Mouse (Mus musculus) fat pad, adult 2 months (tissue): ENCODE data around the gene A930009A15Rik.

Experiments
- DNase-seq: peaks from one replicate; pipeline ENCODE4 v3.0.0-alpha.2; 2011; ENCODE audit warnings: low read depth, low spot score; ENCODE audit errors: extremely low read depth

The A930009A15Rik gene

GRCm38 (mm10) chr10:115579494-115579893 is 9.7 kb downstream of the A930009A15Rik start:
- no peak for DNase-seq

- DNase-seq, result no peak
These were observed 12.2 kb downstream of the A930009A15Rik start for GRCm38 (mm10) chr10:115581971-115582370.

GRCm38 (mm10) chr10:115583071-115583470 is 13.3 kb downstream of the A930009A15Rik start:
- no peak for DNase-seq

GRCm38 (mm10) chr10:115584656-115585055 is 14.9 kb downstream of the A930009A15Rik start:
- DNase-seq, result no peak

- no peak for DNase-seq
These were observed 15.9 kb downstream of the A930009A15Rik start for GRCm38 (mm10) chr10:115585491-115586245.

GRCm38 (mm10) chr10:115586246-115587231 is 16.8 kb downstream of the A930009A15Rik start:
- DNase-seq, result no peak

- DNase-seq, result no peak
These were observed 17.6 kb downstream of the A930009A15Rik start, which contains the start of gene Lgr5 for GRCm38 (mm10) chr10:115587301-115587969. TSS of gene Lgr5 (minus strand) at chr10:115587780.

GRCm38 (mm10) chr10:115587979-115588378 is 18.2 kb downstream of the A930009A15Rik start:
- no peak for DNase-seq

GRCm38 (mm10) chr10:115593221-115593620 is 23.4 kb downstream of the A930009A15Rik start:
- DNase-seq, result peak; percentile 19

GRCm38 (mm10) chr10:115593651-115594050 is 23.9 kb downstream of the A930009A15Rik start:
- DNase-seq, result no peak

GRCm38 (mm10) chr10:115595748-115596147 is 26.0 kb downstream of the A930009A15Rik start:
- DNase-seq, result no peak

- DNase-seq, result no peak
These were observed 47.9 kb downstream of the A930009A15Rik start for GRCm38 (mm10) chr10:115617456-115618287.

- DNase-seq, result no peak
These were observed 48.6 kb downstream of the A930009A15Rik start for GRCm38 (mm10) chr10:115618288-115618856.

- DNase-seq, result no peak
These were observed 53.7 kb downstream of the A930009A15Rik start for GRCm38 (mm10) chr10:115623481-115623880.

- no peak for DNase-seq
These were observed 54.3 kb downstream of the A930009A15Rik start for GRCm38 (mm10) chr10:115623956-115624671.

- no peak for DNase-seq
These were observed 55.2 kb downstream of the A930009A15Rik start for GRCm38 (mm10) chr10:115624957-115625356.

- DNase-seq, result no peak
These were observed 56.9 kb downstream of the A930009A15Rik start for GRCm38 (mm10) chr10:115626678-115627077.
